Mouse (Mus musculus) ES-E14 (cell line): ENCODE measurements at regions not wholly inside any gene's neighbourhood (a gene's known extent, or its start where the extent isn't known, plus 50 kb on each side); places are given as distances from the start of the nearest gene placed in this dataset.

Source experiments
- CHD2 ChIP-seq: IDR thresholded peaks from 2 replicates; pipeline ENCODE4 v1.6.1; 2014; ENCODE audit warnings: mild to moderate bottlenecking, low read depth, low read length, inconsistent platforms
- HCFC1 ChIP-seq: IDR thresholded peaks from 2 replicates; pipeline ENCODE4 v1.6.1; 2012; ENCODE audit warnings: low read length, inconsistent platforms, borderline replicate concordance; ENCODE audit not compliant: insufficient read depth
- MAFK ChIP-seq: IDR thresholded peaks from 2 replicates; pipeline ENCODE4 v1.6.1; 2014; ENCODE audit warnings: mild to moderate bottlenecking, low read depth, low read length, inconsistent platforms; ENCODE audit not compliant: insufficient read depth
- ZC3H11A ChIP-seq: IDR thresholded peaks from 2 replicates; pipeline ENCODE4 v1.6.1; 2012; ENCODE audit warnings: low read depth, mild to moderate bottlenecking, inconsistent platforms, low read length, borderline replicate concordance
- ZNF384 ChIP-seq: IDR thresholded peaks from 2 replicates; pipeline ENCODE4 v1.6.1; 2012; ENCODE audit warnings: low read depth, low read length, inconsistent platforms

- no peak for TF ChIP-seq ZC3H11A
- TF ChIP-seq ZNF384: no peak
- TF ChIP-seq HCFC1: no peak
- no peak for TF ChIP-seq CHD2
- no peak for TF ChIP-seq MAFK
Observed at GRCm38 (mm10) chr3:60731331-60731730, 258.7 kb downstream of the Mbnl1 start.
